Mouse (Mus musculus) left cerebral cortex, adult 18-20 months (tissue): ENCODE data around the gene Nrp1. TPM values are rescaled to one million over a fixed set of nuclear protein-coding genes. Genes with fewer than 3 reads are reported as not detected.
A peak's percentile ranks its signal among the peaks of the same experiment; 100 is the strongest.

Experiments
- DNase-seq, 2 experiments: peaks; one replicate each; pipeline ENCODE4 v3.0.0; 2021 to 2022; ENCODE audit warnings: low spot score in 2 of 2, mixed read lengths in 1 of 2
- total RNA-seq, 2 experiments: library from RNA; stranded (reverse); gene quantifications; 2 replicates each; pipeline ENCODE4 v1.2.3; 2021

Nrp1 gene
- total RNA-seq, 2 experiments from 2014 or later, result 22.1 to 29.1 TPM

DNA sequence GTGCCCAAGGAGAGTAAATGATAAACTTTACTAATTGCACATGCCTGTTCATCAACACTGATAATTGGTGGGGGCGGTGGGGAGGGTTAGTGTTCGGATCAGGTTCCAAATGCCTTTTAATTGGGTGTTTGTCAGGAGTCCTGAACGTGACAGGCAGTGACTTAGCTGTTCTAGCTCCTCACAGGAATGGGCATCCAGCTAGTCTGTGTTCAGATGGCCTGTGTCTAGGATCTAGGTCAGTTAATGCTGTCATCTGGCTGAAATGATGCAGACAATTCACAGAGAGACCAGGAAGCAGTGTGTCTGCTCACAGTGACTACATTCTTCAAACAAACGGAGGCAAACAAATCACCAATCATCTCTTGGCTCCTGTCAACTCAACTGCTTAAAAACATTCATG is 12.1 kb downstream of the Nrp1 start:
- no peak for DNase-seq

DNA sequence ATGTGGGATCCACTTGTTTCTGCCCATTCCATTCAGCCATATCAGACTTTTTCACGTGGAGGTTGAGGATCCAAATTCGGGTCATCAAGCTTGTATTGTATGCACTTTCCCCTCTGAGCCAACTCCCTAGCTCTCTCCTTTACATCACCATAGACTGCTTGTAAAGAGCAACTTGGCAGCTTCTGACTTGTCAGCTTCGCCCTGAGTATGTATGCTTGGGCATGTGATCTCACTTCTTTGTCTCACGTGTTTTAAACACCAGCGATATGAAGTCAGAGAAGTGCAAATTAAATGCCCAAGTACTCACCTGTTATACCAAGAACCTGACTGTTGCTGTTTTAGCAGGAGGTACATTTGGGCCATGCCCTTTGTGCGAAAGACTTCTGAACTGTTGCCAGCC is 12.6 kb downstream of the Nrp1 start:
- DNase-seq, result no peak

DNA sequence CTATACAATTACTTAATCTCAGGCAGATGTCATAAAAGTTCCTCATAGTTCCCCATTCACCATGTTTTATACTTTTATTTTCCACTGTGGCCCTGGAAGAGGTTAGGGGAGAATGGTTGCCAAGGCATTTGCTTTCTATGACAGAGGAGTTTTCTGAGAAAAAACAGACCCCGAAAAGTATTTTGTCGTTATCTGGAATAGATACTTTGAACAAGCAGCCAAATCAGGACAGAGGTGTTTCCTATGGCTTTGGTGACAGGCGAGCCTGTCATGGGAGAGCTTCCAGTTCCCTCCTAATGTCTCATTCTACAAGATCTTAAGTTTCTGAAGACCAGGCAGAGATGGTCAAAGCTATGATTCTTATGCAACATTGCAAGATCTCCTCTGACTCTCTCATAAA is 13.4 kb downstream of the Nrp1 start:
- no peak for DNase-seq

DNA sequence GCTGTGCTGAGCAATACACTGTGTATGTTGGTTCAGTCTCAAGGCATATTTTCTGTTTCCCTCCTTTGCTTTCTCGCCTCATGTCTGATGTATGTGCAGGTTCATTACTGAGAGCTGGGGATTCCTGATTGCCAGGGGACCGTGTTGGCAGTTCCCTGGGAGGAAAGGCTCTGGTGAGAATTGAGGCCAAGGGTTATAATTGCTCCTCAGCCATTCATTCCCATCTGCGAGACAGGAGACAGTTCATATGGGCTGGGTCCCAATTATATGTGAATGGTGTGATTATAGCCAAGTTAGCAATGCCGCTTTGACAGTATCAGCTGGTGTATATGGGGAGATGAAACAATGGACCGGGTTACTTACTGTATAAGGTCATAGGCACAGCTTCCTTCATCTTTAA is 14.3 kb downstream of the Nrp1 start:
- no peak for DNase-seq

DNA sequence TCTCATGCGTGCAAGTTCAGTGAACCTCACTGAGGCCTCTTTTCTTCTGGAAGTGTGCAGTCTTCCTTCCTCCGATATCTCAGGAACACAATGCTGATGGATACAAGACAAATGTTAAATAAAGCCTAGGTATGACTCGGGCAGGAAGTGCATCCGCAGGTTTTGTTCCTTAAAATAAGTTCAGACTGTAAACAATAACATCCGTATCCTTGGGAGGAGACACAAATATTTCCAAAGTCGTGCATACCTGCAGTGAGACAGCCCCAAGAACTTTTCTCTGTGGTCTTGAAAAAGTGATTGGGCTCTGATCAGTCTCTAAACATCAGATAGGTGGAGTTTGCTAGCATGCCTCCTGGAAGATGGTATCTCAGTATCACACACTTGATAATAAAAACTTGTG is 15.0 kb downstream of the Nrp1 start:
- DNase-seq, result no peak

DNA sequence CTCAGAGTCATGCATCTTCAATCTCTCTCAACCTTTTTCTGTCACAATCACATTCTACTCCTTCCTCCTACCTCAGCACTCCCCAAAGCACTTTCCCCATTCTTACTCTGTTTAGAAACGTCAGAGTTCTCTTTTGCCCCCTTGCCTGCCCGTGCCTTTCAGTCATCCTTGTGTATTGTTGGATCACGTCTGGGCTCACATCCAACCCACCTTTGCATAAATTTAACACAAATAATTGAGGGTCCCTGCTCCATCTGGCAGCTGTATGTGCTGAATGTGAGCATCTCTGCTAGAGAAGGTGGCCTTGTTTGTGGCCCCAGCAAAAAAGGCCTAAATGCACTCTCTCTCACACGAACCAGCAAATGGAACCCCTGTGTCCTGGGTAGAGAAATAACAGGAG is 16.9 kb downstream of the Nrp1 start:
- no peak for DNase-seq

DNA sequence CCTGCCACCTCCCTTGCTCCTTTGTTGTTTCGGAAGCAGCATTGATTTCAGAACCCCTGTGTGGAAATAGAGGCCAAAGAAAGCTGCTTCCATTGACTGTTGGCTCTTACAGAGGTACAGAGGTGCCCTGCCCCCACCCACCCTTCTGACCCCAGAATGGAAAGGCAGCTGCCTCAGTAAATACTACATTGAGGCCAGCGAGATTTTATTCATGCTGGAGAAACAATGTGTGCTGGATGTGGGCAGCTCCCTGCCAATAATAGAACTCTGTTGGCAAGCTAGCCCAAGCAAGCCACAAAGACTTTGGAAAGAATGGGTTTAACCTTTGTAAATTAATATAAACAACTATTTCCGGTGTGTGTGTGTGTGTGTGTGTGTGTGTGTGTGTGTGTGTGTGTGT is 24.8 kb downstream of the Nrp1 start:
- peak; percentile 6 to 10 for DNase-seq

DNA sequence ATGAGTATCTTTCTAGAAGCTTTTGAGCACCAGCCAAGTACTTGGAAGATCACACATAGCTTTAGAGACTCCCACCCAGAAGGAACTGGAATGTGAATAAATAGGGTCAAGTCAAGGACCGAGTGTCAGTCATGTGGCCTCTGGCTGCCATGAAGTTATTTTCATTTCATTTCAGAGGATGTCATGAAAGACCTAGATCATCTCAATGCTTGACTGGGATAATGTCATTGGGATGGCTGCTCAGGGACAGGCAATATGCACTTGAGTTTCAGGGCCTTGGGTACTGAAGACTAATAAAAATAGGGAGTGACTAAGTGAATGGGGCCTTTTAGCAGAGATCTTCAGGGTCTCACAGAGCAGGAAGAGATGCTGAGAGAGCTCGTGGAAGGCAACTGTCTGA is 26.0 kb downstream of the Nrp1 start:
- DNase-seq, result no peak

DNA sequence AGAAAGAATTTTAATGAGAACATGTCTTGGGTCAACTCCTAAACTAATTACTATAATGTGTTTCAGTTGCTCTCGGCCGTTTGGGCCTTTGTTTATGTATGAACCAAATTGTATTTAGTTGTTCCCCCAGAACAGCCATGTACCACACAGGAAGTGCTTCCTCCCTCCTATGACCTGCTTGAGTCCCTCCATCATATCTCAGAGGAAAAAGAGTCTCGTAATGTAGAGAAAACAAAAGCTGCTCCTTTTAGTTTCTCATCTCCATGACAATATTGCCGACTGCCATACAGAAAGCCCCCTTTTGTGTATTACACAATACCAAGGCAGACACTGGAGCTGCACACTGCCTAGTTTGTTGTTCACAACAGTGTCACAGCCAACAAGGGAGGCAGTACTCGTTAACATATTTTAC is 26.5 kb downstream of the Nrp1 start:
- no peak for DNase-seq

DNA sequence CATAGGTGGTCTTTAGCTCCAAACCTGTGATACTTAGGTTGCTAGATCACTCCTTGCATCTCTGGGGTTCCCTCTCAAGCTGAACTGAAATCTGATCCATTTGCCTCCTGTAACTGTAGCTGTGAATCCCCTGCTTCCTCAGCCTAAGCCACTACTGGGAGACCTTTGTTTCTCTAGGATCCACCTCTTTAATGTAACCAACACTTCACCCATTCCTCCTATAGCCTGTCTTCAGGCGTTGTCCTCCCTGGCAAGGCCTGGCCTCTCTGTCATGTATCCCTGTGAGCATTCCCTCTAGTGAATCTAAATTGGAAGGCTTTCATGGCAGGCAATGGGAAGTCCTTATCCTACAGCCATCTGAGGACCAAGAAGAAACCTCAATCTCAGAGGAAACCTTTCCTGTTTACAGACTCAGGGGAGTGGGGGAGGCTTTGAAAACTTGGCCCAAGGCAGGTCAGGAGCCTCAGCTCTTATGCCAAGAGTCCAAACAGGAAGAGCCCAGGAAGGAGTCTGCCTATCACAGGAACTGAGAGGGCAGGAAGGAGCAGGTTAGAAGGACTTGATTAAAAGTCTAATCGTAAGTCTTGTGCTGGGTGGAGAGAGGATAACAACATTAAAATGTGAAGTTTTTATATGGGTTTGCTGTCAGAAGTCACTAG is 28.7 kb downstream of the Nrp1 start:
- DNase-seq, result no peak

DNA sequence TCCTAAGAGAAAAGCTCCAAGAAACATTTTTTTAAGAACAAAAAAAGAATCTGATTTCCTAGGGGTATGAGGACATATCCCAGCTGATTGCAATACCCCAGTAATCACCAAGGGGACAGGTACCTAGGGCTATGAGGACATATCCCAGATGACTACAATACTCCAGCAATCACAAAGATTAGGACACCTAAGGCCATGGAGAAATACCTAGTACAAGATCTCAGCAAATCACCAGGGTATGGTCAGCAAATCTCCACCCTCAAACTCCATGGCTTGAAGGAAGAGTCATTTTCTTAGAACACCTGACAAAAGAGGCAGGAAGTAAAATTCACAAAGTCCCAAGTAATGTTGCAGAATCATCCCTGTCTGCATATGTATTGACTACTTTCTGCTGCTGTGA is 32.4 kb downstream of the Nrp1 start:
- no peak for DNase-seq

DNA sequence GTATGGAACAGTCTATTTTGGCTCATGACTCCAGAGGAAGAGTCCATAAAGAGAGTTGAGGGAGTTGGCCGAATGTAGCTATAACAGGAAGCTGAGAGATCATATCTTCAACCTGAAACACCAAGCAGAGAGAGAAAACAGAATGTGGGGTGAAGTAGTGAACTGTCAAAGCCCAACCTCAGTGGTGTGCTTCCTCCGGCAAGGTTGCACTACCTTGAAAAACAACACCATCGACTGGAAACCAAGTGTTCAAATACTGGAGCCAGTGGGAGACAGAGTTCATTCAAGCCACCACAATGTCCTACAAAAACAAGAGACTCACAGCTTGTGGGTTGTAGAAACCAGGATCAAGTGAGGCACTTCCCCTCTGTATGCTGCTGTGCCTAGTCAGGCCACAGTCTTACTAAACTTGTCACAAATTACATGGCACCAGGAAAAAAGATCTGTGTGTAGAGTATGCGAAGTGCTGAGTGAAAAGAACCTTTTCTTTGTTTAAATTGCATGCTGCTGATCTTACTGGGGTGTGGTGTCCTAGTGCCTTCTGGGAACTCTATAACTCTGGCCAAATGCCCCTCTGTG is 32.9 kb downstream of the Nrp1 start:
- no peak for DNase-seq

DNA sequence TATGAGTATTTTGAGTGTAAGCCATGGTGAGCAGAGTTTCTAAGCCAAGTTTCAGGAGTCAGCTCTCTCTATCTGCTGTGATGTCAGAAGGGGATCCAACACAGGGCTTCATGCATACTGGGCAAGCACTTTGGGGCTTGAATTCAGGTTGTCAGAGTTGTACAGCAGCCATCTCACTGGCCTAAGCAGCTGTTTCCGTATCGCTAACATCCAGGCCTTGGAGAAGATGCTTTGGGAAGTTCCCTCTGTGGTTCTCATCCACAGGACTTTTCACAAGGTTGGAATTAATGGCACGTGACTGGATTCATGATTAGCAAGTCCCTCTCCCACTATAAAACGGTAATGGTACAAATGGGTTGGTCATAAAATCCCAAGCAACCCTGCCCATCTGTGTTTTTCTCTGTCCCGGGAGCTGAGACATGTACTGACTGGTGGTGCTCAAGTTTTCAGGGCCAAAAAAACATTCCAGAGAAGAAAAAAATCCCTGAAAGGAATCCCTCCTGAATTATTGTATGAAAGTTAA is 36.3 kb downstream of the Nrp1 start:
- no peak for DNase-seq

DNA sequence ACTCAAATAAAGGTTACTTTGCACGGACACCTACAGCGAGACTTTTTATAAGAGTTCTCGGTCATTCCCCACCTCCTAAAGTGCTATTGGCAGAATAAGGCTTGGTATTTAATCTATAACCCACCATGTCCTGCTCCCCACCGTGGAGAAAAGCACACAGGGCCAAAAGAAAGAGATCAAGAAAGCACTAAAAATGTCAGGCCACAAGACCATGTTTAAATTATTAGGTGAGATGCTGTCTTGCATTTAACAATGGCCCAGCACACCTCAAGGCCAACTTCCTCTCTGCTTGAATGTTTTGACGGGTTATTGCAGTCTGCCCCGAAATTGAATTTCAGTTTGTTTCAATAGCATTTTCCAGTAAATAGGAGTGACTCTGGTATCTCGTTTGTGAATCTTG is 38.6 kb downstream of the Nrp1 start:
- no peak for DNase-seq

DNA sequence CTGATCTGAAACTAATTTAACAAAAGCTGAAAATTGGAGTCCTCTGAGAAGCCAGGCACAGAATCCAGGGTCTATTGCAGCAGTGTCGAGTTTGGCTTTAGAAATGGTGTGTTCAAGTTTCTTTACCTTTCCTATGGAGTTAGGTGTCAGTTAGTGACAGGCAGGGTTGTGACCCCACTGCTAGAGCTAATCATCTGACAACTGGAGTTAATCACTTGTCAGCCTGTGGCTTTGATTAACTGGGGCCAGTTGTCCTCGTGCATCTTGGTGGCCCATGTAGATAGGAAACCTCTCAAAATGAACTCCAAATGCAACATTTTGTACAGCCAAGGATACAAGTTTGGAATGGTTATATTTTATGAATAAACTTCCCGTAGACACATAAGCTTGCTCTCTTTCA is 39.0 kb downstream of the Nrp1 start:
- no peak for DNase-seq

DNA sequence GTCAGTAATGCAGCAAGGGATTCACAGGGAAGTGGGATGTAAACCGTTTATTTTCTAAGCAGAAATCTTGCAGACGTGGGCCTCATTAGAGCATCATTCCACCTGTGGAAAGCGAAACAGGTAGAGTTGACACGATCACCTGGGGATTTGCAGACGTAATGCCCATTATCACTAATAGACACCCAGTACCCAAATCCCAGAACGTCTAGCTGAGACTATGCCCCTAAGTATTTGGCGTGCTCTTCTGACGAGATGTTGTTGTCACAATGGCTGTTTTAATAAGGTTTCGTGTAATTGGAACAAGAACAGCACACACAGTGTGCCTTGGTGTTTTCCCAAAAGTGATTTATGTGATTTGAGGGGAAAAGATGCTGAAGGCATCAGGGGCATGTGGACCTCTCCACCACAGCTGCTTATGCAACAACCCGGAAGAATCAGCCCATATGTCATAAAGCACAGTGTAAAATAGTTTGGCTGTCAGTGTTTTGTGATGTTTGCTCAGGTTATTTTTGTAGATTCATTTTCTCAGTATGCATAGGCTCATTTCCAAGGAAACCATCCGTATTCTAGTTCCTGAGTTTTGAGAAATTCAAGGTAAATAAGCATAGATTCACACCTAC is 40.2 kb downstream of the Nrp1 start:
- peak in 1 of 2 experiments; percentile 6 for DNase-seq

DNA sequence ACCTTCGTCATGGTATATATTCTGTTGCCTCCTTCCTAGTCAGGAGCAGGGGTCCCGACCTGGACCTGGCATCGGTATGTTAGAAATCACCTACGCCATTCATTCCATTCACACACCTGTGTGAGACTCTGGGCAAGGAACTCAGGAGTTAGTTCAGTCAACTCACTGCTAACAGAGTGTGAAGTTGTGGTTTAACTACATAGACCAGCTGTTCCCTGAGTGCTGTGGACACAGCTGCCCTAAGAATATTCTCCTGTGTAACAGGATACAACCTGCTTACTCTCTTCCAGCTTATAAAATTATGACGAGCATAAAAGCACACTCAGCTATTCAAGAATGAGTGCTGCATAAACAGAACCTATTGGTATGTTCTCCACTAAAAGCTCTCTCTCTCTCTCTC is 41.9 kb downstream of the Nrp1 start:
- no peak for DNase-seq

DNA sequence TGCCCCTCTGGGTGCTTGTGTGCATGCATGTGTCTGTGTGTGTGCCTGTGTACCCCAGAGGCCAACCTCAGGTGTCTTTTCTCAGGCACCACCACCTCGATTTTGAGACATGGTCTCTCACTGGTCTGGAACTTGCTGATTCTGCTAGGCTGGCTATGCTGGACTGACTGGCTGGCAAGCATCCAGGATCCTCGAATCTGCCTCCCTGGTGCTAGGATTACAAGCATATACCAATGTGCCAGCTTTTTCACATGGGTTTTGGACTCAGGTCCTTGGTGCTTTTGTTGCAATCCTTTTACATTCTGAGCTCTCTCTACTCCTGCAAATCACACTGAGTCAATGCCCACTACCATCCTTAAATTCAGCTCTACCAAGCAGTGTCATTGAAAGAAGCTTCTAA is 46.5 kb downstream of the Nrp1 start:
- no peak for DNase-seq

DNA sequence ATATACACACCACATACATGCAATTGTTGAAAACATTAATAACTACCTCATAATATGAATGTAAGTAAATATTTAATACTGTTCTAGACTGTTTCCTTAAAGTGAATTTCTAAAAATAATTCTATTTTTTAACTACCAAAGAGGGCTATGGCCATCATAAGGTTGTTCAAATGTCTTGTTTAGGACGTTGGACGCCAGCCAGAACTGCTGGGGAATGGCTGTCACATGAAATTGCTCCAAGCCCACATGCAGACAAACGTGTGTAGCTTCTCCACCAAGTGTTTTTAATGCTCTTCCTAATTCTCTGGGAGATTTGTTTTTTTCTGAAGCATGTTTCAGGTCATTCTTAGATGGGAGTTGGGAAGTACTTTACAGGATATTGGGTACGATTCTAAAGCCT is 55.0 kb downstream of the Nrp1 start:
- DNase-seq, result no peak

DNA sequence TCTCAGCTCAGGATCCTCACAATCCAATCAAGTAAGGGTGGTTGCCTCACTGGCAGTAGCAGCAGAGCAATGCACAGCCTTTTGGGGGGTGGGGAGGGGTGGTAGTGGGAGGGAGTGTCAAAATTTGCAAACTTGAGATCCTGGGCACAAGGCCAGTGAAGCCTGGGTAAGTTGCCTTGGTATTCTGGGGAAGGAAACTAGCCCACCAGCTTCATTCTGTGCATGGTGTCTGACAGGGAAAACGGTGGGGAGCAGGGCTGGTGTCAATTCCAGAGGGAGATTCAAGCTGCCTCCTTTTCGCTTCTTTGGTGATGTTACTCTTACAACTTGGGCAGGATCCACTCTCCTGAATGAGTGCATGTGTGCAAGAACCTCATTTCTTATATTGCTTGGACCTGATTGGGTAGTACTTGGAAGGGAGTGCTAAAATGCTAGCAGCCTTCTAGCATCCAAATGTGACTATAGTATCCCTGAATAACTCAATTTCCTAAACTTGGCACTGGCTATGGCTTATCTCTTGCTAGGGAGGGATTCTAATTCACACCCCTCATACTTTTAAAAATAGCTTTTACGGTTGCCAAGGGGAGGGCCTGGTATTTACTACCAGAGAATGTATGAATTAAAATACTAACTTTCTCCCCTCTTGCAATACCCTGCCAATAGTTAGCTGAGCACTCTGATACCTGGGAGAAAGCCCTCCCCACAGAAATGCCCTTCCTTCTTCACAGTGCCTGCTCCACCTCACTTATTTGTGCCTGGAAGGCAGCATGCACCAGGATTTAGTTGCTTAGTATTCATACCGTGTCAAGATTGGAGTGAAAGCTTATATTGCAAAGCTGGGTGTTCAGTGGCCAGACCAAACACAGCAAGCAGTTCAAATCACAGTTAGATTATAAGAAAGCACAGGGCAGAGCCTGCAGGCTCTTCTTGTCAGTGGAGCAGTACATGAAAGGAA is 57.6 kb downstream of the Nrp1 start:
- DNase-seq, result peak; percentile 53 to 64

DNA sequence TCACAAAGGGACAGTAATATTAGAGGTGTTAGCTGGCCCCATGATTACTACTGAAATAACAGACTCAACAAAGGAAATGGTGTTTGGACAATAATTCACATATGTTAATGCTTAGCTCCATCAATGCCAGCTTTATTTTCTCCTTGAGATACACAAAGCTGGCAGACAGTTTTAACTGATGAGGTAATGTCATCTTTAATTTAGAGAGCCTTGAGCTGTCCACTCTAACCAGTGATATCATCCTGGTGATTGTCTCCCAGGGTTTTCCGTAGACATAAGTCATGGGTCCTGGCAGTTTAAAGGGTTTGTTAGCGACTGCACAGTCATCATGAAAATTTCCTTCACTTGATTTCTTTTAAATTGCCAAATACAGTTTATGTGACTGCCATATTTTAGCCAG is 58.5 kb downstream of the Nrp1 start:
- DNase-seq, result no peak
